Mouse (Mus musculus): ENCODE measurements around the gene Tcea3.

DNA sequence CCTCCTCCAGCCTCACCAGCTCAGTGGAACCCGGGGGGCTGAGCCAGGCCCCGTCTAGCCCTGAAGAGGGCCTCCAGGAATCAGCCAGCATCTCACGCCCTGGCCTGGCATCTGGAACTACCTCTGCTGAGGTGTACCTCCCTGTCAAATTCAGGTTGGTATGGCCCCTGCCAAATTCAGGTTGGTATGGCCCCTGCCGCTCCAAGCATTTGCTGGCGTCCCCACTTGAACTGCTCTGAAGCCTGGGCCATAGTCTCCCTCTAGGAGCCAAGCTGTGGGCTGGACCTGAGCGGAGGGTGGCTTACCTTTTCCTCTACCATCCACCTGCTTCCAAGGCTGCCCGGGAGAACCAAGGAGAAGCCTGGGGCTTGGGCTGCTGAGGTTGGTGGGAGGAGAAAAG, 4.8 kb upstream of the Tcea3 start:
- TF ChIP-seq CTCF (IDR thresholded peaks at IDR 0.05; ENCODE audit: low read depth) (no peak), EP300 (IDR thresholded peaks at IDR 0.05; ENCODE audit: low read depth) (no peak)

Measured in liver, postnatal 0 days (tissue).